8 mouse cellular contexts compared by ENCODE assay signal in the genomic region with DNA sequence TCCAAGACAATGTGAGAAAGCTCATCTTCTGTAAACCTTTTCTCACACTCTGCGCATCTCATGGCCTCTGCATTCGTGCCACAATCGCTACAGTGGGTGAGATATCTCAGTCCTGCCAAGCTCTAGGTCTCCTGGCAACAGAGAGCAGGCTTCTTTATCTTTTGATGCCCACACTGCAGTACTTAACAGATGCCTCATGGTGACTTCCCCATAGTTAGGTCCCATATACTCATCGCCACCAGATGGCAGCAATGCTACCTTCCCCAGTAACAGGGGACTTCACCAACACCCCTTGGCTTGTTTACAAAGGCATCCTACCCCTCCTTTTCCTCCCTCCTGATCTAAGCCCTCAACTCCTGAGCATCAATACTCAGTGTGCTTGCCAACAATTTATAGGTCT.
DNase-seq lines count a peak whose midpoint lies in the region; ATAC-seq and TF ChIP-seq lines count a peak whose summit lies in the region.

No protein-coding gene starts in this region.

- no peak overlapping the region for H3K4me2 ChIP-seq in kidney, postnatal 0 days (ENCODE audit: low read length)
- no peak overlapping the region for H3K4me2 ChIP-seq in liver, embryonic 12.5 days

- H3K9me3 ChIP-seq in kidney, postnatal 0 days (replicated peaks; ENCODE audit: low read length): no peaks in the 10 kb centered on the region
- H3K9me3 ChIP-seq in liver, embryonic 12.5 days (replicated peaks): no peaks in the 10 kb centered on the region

- ATAC-seq in kidney, postnatal 0 days (replicated peaks; ENCODE audit: low FRiP score, low read depth): peak; percentile 74
- peak; percentile 73 for ATAC-seq in liver, embryonic 12.5 days

- no peaks in the 10 kb centered on the region for H3K4me1 ChIP-seq in kidney, postnatal 0 days (replicated peaks; ENCODE audit: insufficient read depth, low read length)
- H3K4me1 ChIP-seq in liver, embryonic 12.5 days: no peaks in the 10 kb centered on the region

- DNase-seq in 416B (ENCODE audit: low read depth) (peak; percentile 80), MN1 (ENCODE audit: low spot score) (peak; percentile 55)
- peak; percentile 82 for DNase-seq in embryo, embryonic 10.5 days (ENCODE audit: low spot score)
- peak; percentile 33 to 58 for DNase-seq in gastrocnemius, postnatal 4 days (ENCODE audit: low spot score in 2 of 2)
- DNase-seq in kidney, postnatal 0 days (ENCODE audit: low spot score): peak; percentile 81
- peak; percentile 20 for DNase-seq in ovary, postnatal 10 days (ENCODE audit: low spot score)
- no peak for DNase-seq in T-cell, adult 2 months (ENCODE audit: low spot score)

- H3K27ac ChIP-seq in kidney, postnatal 0 days: no peak overlapping the region
- H3K27ac ChIP-seq in liver, embryonic 12.5 days: no peak overlapping the region

- no peak overlapping the region for H3K4me3 ChIP-seq in kidney, postnatal 0 days (replicated peaks; ENCODE audit: low read depth, low read length)
- H3K4me3 ChIP-seq in liver, embryonic 12.5 days: no peak overlapping the region

- no peaks in the 10 kb centered on the region for H3K36me3 ChIP-seq in kidney, postnatal 0 days (ENCODE audit: insufficient read depth, low read length)
- H3K36me3 ChIP-seq in liver, embryonic 12.5 days: no peaks in the 10 kb centered on the region

- no peaks in the 10 kb centered on the region for H3K27me3 ChIP-seq in kidney, postnatal 0 days (ENCODE audit: insufficient read depth, low read length)
- H3K27me3 ChIP-seq in liver, embryonic 12.5 days (replicated peaks): no peaks in the 10 kb centered on the region

- WGBS in kidney, postnatal 0 days: 33% methylated on average over 4 of the region's 4 CpGs
- WGBS in liver, embryonic 12.5 days (ENCODE audit: insufficient replicate concordance): 14% methylated on average over 4 of the region's 4 CpGs

- peak; percentile 86 for TF ChIP-seq CTCF in kidney, postnatal 0 days (IDR thresholded peaks at IDR 0.05; ENCODE audit: low read depth)

- no peak overlapping the region for H3K9ac ChIP-seq in kidney, postnatal 0 days (ENCODE audit: low read depth, low read length)
- no peak overlapping the region for H3K9ac ChIP-seq in liver, embryonic 12.5 days
